8 mouse cellular contexts compared by ENCODE assay signal in the genomic region with DNA sequence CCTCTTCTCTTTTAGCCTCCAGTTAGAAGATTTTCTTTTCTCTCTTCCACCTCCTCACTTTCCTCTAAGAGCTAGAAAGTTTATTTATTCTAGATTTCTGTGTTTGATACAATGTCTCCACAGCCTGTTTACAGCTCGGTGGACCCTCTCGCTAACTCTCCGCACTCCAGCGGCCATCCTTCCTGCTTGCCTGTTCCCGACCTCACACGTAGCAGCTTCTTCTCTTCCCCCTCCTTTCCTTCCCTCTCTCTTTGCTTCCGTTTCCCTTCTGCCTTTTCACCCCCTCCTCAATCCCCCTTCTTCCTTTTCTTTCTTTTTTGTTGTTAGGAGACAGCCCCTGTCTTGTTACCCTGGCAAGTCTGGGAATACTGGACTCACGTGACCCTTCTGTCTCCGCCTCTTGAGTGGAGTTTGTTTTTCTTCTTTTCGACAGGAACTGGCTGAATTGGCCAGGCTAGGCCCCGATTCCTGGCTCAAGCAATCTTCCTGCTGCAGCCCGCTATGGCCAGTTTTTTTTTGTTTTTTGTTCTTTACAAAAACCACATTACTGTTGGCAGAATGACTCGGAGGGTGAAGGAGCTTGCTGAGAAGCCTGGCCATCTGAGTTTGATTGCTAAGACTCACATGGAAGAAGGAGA. TPM values are rescaled to one million over a fixed set of nuclear protein-coding genes. Genes with fewer than 3 reads are reported as not detected.
DNase-seq lines count a peak whose midpoint lies in the region; ATAC-seq and TF ChIP-seq lines count a peak whose summit lies in the region.

No protein-coding gene starts in this region.

- peak in 1 of 2 experiments; percentile 49 for DNase-seq in layer of hippocampus, adult 2 months (ENCODE audit: low spot score in 2 of 2)
- DNase-seq in layer of hippocampus, postnatal 36 days: no peak
- peak; percentile 29 for DNase-seq in adrenal gland, postnatal 25 days
- peak; percentile 69 for DNase-seq in gastrocnemius, postnatal 25 days
- DNase-seq in hindbrain, postnatal 0 days (ENCODE audit: low spot score): peak; percentile 73
- peak; percentile 63 for DNase-seq in lung, adult 2 months
- DNase-seq in stomach, postnatal 0 days (ENCODE audit: low spot score): peak; percentile 40

- TF ChIP-seq EP300 in stomach, postnatal 0 days (optimal IDR thresholded peaks at IDR 0.05): no peak

- H3K27ac ChIP-seq in layer of hippocampus, adult 2 months: peak overlapping the region; percentile 89
- H3K27ac ChIP-seq in hindbrain, postnatal 0 days: peak overlapping the region; percentile 81
- H3K27ac ChIP-seq in stomach, postnatal 0 days (replicated peaks): peak overlapping the region; percentile 77

- no peaks in the 10 kb centered on the region for H3K4me1 ChIP-seq in hindbrain, postnatal 0 days (ENCODE audit: insufficient read depth, low read length)
- H3K4me1 ChIP-seq in lung, adult 2 months (ENCODE audit: control insufficient read depth, insufficient read depth, low read length): peaks cover 5% of the 10 kb centered on the region; the same call in 1 of the 2 replicates
- H3K4me1 ChIP-seq in stomach, postnatal 0 days (replicated peaks; ENCODE audit: control insufficient read depth, insufficient read depth): no peaks in the 10 kb centered on the region

- 38% methylated on average over 13 of the region's 13 CpGs for WGBS in hindbrain, postnatal 0 days
- 14% methylated on average over 13 of the region's 13 CpGs for WGBS in lung, adult 2 months
- 18% methylated on average over 13 of the region's 13 CpGs for whole genome bisulfite sequencing in stomach, postnatal 0 days

- H3K9me3 ChIP-seq in hindbrain, postnatal 0 days (ENCODE audit: low read length): no peaks in the 10 kb centered on the region
- H3K9me3 ChIP-seq in stomach, postnatal 0 days (ENCODE audit: control insufficient read depth, low read length): no peaks in the 10 kb centered on the region

- ATAC-seq in hindbrain, postnatal 0 days: peak; percentile 88
- ATAC-seq in stomach, postnatal 0 days (ENCODE audit: low FRiP score, low TSS enrichment): peak; percentile 71; the same call in 1 of the 2 replicates
- ATAC-seq in granulocyte monocyte progenitor cell, adult 5-6 weeks (replicated peaks; ENCODE audit: poor library complexity, severe bottlenecking): no peak

- no peaks in the 10 kb centered on the region for H3K27me3 ChIP-seq in hindbrain, postnatal 0 days (ENCODE audit: insufficient read depth, low read length)
- H3K27me3 ChIP-seq in stomach, postnatal 0 days (ENCODE audit: control insufficient read depth, insufficient read depth, low read length): no peaks in the 10 kb centered on the region

- H3K4me2 ChIP-seq in hindbrain, postnatal 0 days (ENCODE audit: low read depth, low read length): peak overlapping the region; percentile 45
- peak overlapping the region; percentile 37 for H3K4me2 ChIP-seq in stomach, postnatal 0 days (replicated peaks; ENCODE audit: low read depth)

- TF ChIP-seq POLR2A in lung, adult 2 months (IDR thresholded peaks at IDR 0.05; ENCODE audit: borderline replicate concordance, extremely low read depth, low read depth, low read length): peak; percentile 47; the same call in 1 of the 2 replicates

- H3K36me3 ChIP-seq in hindbrain, postnatal 0 days (ENCODE audit: insufficient read depth, low read length): no peaks in the 10 kb centered on the region
- H3K36me3 ChIP-seq in stomach, postnatal 0 days (ENCODE audit: control insufficient read depth, insufficient read depth, low read length): no peaks in the 10 kb centered on the region

- no peak for TF ChIP-seq CTCF in layer of hippocampus, adult 2 months (conservative IDR thresholded peaks at IDR 0.05)
- no peak for TF ChIP-seq CTCF in hindbrain, postnatal 0 days (IDR thresholded peaks at IDR 0.05; ENCODE audit: low read depth)
- TF ChIP-seq CTCF in lung, adult 2 months (IDR thresholded peaks at IDR 0.05; ENCODE audit: insufficient read depth, low read length): no peak
- TF ChIP-seq CTCF in stomach, postnatal 0 days (IDR thresholded peaks at IDR 0.05; ENCODE audit: low read depth): no peak

- no peak overlapping the region for H3K9ac ChIP-seq in hindbrain, postnatal 0 days (replicated peaks; ENCODE audit: low read length)
- peak overlapping the region; percentile 43 for H3K9ac ChIP-seq in stomach, postnatal 0 days (ENCODE audit: low read length)

- peak overlapping the region; percentile 43 for H3K4me3 ChIP-seq in layer of hippocampus, adult 2 months
- H3K4me3 ChIP-seq in hindbrain, postnatal 0 days (ENCODE audit: low read length): no peak overlapping the region
- peak overlapping the region; percentile 87 for H3K4me3 ChIP-seq in lung, adult 2 months (replicated peaks; ENCODE audit: extremely low read depth, low read depth, low read length)
- H3K4me3 ChIP-seq in stomach, postnatal 0 days (ENCODE audit: low read depth, low read length): peak overlapping the region; percentile 8; the same call in 1 of the 2 replicates

RNA-seq across cellular contexts. Expression of a gene that starts 19.4 kb away (rescaled TPM):
- total RNA-seq in layer of hippocampus, adult 2 months (2021): 1 to 10 TPM in 1 of 2 experiments, under 1 TPM in 1; 0.56 to 2.8 TPM
- 1 to 10 TPM; 1.8 to 2.5 TPM for total RNA-seq in layer of hippocampus, postnatal 36 days (2021)
- total RNA-seq in adrenal gland, postnatal 25 days (2021): 4.1 and 7.6 TPM in 2 replicates
- 1 to 10 TPM; 1.4 to 1.5 TPM for total RNA-seq in gastrocnemius, postnatal 25 days (2021)
- 5.5 and 5.6 TPM in 2 replicates for total RNA-seq in hindbrain, postnatal 0 days (2014; rRNA removed)
- 5.1 and 7.0 TPM in 2 replicates for polyA plus RNA-seq in hindbrain, postnatal 0 days (2015; fragmentation: Nextera tagmentation; extraction: Ambion mirVana)
- 3.3 and 4.4 TPM in 2 replicates for polyA plus RNA-seq in lung, adult 2 months (2012; rRNA removed)
- polyA plus RNA-seq in stomach, postnatal 0 days (2015; fragmentation: Nextera tagmentation; extraction: Ambion mirVana): 10.6 and 10.9 TPM in 2 replicates
- total RNA-seq in granulocyte monocyte progenitor cell, adult 5-6 weeks (2014; fragmentation: Nextera tagmentation): 29.3 and 32.6 TPM in 2 replicates
- 22.6 and 39.0 TPM in 2 replicates for total RNA-seq in granulocyte monocyte progenitor cell, adult 5-6 weeks (2017)

RNA-seq across cellular contexts. Expression of a gene that starts 19.6 kb away (rescaled TPM):
- total RNA-seq in layer of hippocampus, adult 2 months (2021): 10 to 100 TPM; 11.3 to 13.9 TPM
- total RNA-seq in layer of hippocampus, postnatal 36 days (2021): 10 to 100 TPM; 11.7 to 16.2 TPM
- total RNA-seq in adrenal gland, postnatal 25 days (2021): 16.9 and 17.8 TPM in 2 replicates
- total RNA-seq in gastrocnemius, postnatal 25 days (2021): 10 to 100 TPM in 1 of 2 experiments, 1 to 10 TPM in 1; 9.7 to 12.5 TPM
- total RNA-seq in hindbrain, postnatal 0 days (2014; rRNA removed): 10.0 and 10.5 TPM in 2 replicates
- 12.0 and 16.4 TPM in 2 replicates for polyA plus RNA-seq in hindbrain, postnatal 0 days (2015; fragmentation: Nextera tagmentation; extraction: Ambion mirVana)
- 13.5 and 15.5 TPM in 2 replicates for polyA plus RNA-seq in lung, adult 2 months (2012; rRNA removed)
- polyA plus RNA-seq in stomach, postnatal 0 days (2015; fragmentation: Nextera tagmentation; extraction: Ambion mirVana): 21.6 and 23.2 TPM in 2 replicates
- 68.2 and 80.1 TPM in 2 replicates for total RNA-seq in granulocyte monocyte progenitor cell, adult 5-6 weeks (2014; fragmentation: Nextera tagmentation)
- total RNA-seq in granulocyte monocyte progenitor cell, adult 5-6 weeks (2017): 63.6 and 77.4 TPM in 2 replicates

RNA-seq across cellular contexts. Expression of a gene that starts 20.5 kb away (rescaled TPM):
- 10 to 100 TPM; 10.2 to 11.7 TPM for total RNA-seq in layer of hippocampus, adult 2 months (2021)
- total RNA-seq in layer of hippocampus, postnatal 36 days (2021): 10 to 100 TPM; 12.7 to 13.0 TPM
- total RNA-seq in adrenal gland, postnatal 25 days (2021): 19.6 and 22.9 TPM in 2 replicates
- 10 to 100 TPM; 12.4 to 15.0 TPM for total RNA-seq in gastrocnemius, postnatal 25 days (2021)
- total RNA-seq in hindbrain, postnatal 0 days (2014; rRNA removed): 41.9 and 49.8 TPM in 2 replicates
- 9.7 and 11.1 TPM in 2 replicates for polyA plus RNA-seq in hindbrain, postnatal 0 days (2015; fragmentation: Nextera tagmentation; extraction: Ambion mirVana)
- 14.4 and 16.6 TPM in 2 replicates for polyA plus RNA-seq in lung, adult 2 months (2012; rRNA removed)
- 3.5 and 3.6 TPM in 2 replicates for polyA plus RNA-seq in stomach, postnatal 0 days (2015; fragmentation: Nextera tagmentation; extraction: Ambion mirVana)
- total RNA-seq in granulocyte monocyte progenitor cell, adult 5-6 weeks (2014; fragmentation: Nextera tagmentation): 1.0 and 6.2 TPM in 2 replicates
- total RNA-seq in granulocyte monocyte progenitor cell, adult 5-6 weeks (2017): 0.41 and 0.90 TPM in 2 replicates

RNA-seq across cellular contexts. Expression of a gene that starts 49.2 kb away (rescaled TPM):
- total RNA-seq in layer of hippocampus, adult 2 months (2021): 10 to 100 TPM; 70.0 to 72.8 TPM
- total RNA-seq in layer of hippocampus, postnatal 36 days (2021): 10 to 100 TPM; 63.5 to 81.7 TPM
- total RNA-seq in adrenal gland, postnatal 25 days (2021): 61.5 and 61.8 TPM in 2 replicates
- 10 to 100 TPM; 33.0 to 43.3 TPM for total RNA-seq in gastrocnemius, postnatal 25 days (2021)
- total RNA-seq in hindbrain, postnatal 0 days (2014; rRNA removed): 53.9 and 60.8 TPM in 2 replicates
- polyA plus RNA-seq in hindbrain, postnatal 0 days (2015; fragmentation: Nextera tagmentation; extraction: Ambion mirVana): 13.9 and 16.3 TPM in 2 replicates
- polyA plus RNA-seq in lung, adult 2 months (2012; rRNA removed): 50.5 and 64.6 TPM in 2 replicates
- polyA plus RNA-seq in stomach, postnatal 0 days (2015; fragmentation: Nextera tagmentation; extraction: Ambion mirVana): 6.5 and 7.1 TPM in 2 replicates
- total RNA-seq in granulocyte monocyte progenitor cell, adult 5-6 weeks (2014; fragmentation: Nextera tagmentation): 17.2 and 27.2 TPM in 2 replicates
- 1.4 and 2.6 TPM in 2 replicates for total RNA-seq in granulocyte monocyte progenitor cell, adult 5-6 weeks (2017)

Comparison
In these comparisons a context has a peak if more than half of its experiments do, and no peak if none do; other contexts are left out.
1. DNase-seq: peak in adrenal gland, postnatal 25 days (single experiment), gastrocnemius, postnatal 25 days (single experiment), hindbrain, postnatal 0 days (single experiment), lung, adult 2 months (single experiment) and stomach, postnatal 0 days (single experiment); none in layer of hippocampus, postnatal 36 days (0 of 2).
2. Peak in every context shown above with its lines, with median percentiles within 50 percentile points of each other: H3K27ac ChIP-seq.